Mouse (Mus musculus) cerebellum, adult 2 months (tissue): Measurements from ENCODE around the gene Rasl11b.

Source experiments
- CTCF ChIP-seq: fragments of 200-500 bp; IDR thresholded peaks from 2 replicates; pipeline ENCODE4 v1.5.1; 2011; ENCODE audit warnings: low read depth, mild to moderate bottlenecking, control low read depth, low read length, moderate library complexity, borderline replicate concordance; ENCODE audit not compliant: insufficient read depth
- POLR2A ChIP-seq: fragments of 200-500 bp; IDR thresholded peaks from 2 replicates; pipeline ENCODE4 v1.6.1; 2011; ENCODE audit warnings: low read length, control low read depth, borderline replicate concordance; ENCODE audit not compliant: insufficient read depth

DNA sequence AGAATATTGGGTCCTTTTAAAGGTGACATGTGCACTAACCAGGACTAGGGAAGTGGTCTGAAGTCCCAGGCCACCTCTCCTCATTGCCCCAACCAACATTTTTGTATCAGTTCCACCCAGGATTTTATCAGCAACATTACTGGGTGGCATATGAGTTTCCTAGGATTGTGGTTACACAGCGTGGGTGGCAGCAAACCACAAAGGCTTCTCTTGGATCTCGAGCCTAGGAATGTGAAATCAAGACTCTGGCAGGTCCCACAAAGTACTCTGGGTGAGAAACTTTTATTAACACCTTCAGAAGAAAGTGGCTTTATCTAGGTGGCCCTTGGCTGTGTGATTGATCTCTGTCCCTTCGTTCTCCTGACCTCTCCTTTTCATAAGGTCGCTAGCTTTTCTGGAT, 34.7 kb upstream of the Rasl11b start:
- no peak for TF ChIP-seq CTCF
- TF ChIP-seq POLR2A = no peak
